Mouse (Mus musculus): ENCODE results near the gene Mapk13.

GRCm38 (mm10) chr17:28816875-28817811 lies 48.0 kb downstream of the Mapk13 start:
- no peak for TF ChIP-seq FLI1 (IDR thresholded peaks at IDR 0.05; ENCODE audit: low read length)
- no peak for TF ChIP-seq GATA1 (IDR thresholded peaks at IDR 0.05; ENCODE audit: borderline replicate concordance, low read length)

All from megakaryocyte, embryonic 14.5 days (primary cell).